Mouse (Mus musculus): ENCODE results near the gene Ctnna2.

DNA sequence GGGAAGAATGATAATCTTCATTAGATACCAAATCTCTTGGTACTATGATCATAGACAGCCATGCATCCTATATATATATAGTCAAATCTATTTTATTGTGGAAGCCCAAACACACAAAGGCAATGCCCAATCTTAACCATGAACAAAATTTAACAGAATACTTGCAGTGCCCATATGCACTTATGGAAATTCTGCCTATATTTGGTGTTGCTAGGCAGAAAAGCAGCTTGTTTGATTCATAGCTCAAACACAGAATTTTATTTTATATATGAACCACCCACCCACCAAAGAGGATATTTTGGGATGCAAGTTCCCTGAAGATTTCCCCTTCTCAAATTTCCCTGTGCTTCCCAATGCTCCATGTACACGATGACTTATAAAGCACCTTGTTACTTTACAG is 655.2 kb downstream of the Ctnna2 start:
- TF ChIP-seq POLR2A (IDR thresholded peaks at IDR 0.05; ENCODE audit: extremely low read depth, insufficient read depth, low read length) = no peak
- TF ChIP-seq CTCF (IDR thresholded peaks at IDR 0.05; ENCODE audit: low read depth, low read length) = no peak
